Mouse (Mus musculus) c-Kit-positive CD71-negative TER-119-negative erythroid progenitor cells, embryonic 14.5 days (primary cell): ENCODE results near the gene Abca8b.
"Not testable (repeated sequence)": the region's sequence is repeated elsewhere in the genome, so short reads cannot be mapped to it uniquely, and the experiment has no call there.

Experiments used
- DNase-seq: peaks from one replicate; pipeline ENCODE4 v3.0.0-alpha.2; 2013; ENCODE audit warnings: low read depth

Abca8b gene

DNA sequence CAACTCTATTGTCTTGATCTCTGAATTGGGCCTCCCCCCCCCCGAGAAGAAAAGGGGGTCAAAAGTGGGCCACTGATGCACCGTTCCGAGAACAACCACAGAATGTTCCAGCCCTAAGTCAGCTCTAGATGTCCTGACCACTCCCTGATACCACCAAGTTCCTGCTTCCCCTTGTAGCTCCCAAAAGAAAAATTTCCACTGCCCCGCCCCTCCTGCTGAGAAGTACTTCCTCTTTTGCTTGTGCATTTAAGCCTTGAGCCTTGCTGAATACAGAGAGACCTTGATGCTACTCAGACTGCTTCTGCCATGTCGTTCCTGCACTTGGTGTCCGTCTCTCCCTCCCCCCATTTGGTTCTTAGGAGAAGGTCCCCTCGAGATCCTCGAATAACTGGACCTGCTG, 82.5 kb downstream of the Abca8b start:
- not testable (repeated sequence) for DNase-seq

DNA sequence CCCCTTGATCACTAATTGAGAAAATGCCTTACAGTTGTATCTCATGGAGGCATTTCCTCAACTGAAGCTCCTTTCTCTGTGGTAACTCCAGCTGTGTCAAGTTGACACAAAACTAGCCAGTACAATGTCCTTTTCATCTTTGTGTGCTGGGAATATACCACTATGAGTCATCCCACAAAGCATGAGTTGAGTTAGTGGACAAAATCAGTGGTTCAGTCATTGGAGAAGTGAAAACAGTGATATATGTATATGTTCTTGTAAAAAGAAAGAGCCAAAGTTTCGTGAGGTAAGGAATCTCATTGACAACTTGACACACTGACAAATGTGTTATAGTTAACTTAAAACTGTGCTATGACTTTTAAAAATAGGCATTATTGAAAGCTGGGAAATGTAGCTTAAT, 83.5 kb downstream of the Abca8b start:
- not testable (repeated sequence) for DNase-seq

DNA sequence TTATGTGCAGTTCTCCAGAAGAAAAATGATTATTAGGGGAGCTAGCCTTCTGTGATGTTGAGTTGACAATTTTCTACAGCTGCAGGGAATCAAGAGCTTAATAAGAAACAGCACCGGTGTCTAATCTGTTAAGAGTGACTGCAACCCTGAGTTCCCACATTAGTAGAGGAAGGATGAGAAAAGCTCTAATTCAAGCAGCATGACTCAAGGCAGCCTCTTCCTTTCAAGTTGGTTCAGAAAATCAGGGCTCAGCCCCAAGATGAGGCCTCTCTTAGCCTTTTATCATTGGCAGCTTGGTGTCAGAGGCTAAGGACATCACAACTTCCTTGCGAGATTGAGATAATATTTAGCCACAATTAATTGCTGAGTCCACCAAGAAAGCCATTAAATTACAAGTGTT, 85.8 kb downstream of the Abca8b start:
- DNase-seq, result no peak

DNA sequence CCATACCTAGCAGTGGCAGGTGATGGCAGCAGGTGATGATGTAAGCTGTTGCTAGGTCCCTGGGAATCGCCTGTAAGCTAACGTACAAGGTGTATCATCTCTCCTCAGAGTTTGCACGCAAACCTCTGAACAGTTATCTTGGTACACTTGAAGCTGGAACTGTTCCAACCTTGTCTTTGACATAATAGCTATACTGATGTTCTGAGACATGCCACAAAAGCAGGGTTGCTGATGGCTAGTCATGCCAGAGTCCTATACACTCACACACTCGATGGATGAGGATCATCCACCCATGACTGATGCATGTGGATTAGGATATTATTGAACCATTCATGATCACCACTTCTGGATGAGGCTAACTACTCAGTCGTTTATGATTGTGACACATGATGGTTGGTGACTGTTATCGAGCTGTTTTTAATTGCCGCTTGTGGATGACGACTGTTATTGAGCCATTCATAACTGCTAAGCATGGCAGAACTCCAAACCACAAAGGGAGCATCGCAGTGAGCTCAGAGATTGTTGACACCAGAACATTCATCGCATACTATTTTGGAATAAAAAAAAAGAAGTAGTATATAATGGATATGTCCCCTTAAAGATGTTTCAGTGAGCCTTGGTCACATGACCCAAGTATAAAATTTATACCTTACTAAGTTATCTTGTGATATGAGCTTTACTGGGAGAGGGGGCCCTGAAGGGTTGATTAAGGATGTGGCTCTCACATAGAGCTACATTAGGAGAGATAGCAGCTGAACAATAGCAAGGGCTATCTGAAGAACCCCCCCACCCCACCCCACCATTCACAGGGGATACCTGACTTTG, 87.2 kb downstream of the Abca8b start:
- DNase-seq, result no peak

DNA sequence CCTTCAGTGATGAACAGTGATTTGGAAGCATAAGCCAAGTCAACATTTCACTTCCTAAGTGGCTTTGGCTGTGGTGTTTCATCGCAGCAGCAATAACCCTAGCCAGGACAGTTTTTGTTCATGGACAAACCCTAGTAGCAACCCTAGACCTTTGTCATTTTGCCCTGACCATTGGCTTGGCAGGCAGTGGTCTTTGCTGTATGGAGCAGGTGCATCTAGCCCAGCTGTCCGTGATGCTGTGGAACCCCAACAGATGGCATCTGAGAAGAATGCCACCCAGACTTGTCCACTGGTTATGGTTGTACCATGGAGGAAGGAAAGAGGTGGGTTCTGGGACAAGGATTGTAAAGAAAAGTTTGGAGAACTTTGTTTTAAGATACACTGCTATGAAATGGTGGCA, 88.1 kb downstream of the Abca8b start:
- DNase-seq, result no peak

DNA sequence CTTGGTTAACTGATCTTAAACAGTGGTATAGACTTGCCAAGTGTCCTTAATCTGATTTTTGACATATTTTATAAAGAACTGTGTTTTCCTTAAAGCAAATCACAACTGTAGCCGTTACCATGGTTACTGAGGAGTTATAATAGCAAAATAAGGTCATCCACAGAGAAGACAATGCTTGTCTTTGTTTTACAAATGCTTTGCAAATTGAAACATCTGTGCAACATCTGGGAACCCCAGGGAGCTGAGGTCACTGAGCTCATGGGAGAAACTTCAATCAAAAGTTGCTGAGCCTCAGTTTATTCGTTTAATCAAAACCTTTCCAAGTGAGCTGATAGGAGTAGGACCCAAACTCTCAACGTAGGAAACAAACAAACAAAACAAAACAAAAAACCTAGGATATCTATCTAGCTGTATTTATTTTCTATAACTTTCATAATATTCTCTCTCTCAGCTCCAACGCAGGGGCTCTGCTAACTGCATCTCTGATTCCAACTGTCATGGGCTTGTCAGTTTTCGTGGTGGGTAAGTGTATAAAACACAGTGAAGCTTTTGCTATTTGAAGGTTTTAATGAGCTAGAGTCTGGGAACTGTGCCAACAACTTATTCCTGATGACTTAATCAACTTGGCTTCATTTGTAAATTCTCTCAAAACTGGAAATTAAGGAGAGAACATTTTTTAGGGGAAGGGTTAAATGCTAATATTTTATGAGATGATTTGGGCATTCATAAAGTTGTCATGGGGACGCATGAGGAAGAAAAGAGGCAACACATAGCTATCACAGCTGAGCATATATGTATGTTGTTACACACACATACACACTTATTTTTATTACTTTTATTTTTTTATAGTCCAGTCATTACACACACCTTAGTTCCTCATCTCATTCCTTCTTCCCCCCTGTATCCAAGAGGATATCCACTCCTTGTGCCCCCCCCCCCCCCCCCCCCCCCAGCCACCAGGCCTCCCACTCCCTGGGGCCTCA, 92.7 kb downstream of the Abca8b start:
- DNase-seq, result no peak

DNA sequence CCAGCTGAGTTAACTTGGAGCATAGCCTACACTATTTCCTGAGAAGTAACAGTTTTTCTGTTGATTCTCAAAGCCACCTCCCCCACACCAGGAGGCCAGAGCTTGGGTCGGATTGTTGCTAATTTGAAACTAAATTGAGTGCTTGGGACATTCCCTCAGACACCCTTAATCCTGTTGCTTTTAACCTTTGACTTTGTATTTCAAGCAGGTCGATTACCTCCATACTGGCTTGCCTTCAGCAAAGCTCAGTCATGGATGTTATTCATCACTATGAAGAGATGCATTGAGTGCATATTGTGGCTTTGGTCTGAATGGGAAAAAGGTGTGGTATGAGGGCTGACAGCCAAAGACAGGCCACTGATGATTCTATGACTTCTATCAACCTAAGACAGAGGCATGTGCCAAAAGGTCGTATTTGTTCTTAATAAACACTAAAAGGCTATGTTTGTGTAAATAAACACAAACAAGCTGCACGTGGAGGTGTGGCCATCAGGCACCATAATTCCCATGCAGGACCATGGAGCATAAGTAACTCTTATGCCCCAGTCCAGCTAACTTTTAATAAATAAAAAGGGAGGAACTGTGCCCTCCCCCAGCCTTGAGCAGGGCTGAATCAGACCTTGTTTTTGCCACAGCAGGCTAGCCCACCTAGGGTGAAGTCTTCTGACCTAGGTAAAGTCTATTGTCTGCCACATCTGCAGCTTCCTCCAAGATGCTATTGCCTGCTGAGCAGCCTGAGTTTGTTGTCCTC, 95.0 kb downstream of the Abca8b start:
- DNase-seq, result no peak

DNA sequence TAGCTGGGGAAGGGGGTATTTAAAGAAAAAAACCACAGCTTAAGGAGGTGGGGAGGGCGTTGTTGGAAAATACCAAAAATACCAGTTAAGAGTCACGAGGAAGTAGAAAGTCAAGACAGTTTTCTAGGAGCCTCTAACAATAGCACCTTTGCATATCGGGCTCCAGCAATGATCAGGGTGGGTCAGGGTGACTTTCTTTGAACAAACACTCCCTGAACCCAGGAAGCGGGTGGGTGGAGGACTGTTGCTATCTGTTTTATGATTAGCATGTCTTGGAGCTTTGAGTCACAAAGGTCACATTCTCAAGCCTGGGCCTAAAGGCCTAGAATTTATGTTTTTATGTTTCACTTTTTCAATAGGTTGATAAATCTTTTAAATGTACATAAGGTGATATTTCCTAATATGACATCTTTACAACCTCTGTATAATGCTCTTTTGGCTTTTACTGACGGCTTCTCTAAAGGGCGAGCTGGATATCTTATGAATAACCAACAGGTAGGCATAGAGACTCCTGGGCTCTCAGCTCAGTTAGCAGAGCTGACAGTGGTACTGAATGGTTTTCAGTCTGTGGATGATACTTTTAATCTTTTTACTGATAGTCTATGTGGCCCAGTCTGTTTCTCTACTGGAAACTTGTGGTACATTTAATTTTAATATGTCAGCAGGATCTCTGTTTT, 96.7 kb downstream of the Abca8b start:
- DNase-seq, result no peak

DNA sequence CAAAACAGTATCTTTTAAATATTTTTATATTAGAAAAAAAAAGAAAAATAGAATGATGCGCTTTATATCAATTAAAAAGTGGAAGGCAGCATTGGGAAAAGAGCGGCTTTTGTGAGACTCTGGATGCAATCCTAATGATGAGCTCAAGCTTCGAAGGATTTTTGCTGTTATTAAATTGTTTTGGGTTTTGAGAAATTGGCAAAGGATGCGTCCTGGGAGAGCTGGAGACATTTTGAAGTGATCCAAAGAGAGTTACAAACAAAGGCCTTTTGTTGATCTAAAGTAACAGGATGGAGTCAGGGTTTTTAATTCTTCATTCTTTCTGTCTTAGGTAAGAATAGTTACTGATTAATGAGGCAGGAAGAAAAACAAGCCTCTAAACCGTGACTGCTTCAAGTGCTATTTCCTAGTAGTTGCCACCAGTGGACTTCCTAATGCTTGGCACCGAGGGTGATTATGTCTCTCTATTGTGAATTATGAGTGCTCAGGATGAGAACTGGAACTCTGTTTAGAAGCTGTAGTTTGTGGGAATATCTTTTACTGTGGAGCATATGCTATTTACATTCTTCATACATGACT, 99.6 kb downstream of the Abca8b start:
- no peak for DNase-seq

DNA sequence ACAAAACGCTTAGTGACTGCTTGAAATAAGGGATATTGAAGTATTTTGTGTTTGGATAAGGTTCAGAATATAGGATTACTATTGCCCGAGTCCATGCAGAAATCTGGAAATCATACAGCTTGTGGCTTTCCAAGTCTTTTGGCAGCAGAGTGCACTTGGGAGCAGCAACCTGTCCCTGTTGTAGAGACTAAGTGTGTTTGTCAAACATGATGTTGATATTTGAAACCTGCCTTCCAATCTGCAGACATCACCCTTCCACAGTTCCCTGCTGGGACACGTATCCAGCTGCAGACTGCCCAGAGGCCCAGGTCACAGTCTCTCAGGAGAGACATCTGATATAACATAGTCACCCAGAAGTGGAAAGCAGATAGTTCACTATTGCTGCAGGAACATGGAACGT, 100.1 kb downstream of the Abca8b start:
- no peak for DNase-seq

DNA sequence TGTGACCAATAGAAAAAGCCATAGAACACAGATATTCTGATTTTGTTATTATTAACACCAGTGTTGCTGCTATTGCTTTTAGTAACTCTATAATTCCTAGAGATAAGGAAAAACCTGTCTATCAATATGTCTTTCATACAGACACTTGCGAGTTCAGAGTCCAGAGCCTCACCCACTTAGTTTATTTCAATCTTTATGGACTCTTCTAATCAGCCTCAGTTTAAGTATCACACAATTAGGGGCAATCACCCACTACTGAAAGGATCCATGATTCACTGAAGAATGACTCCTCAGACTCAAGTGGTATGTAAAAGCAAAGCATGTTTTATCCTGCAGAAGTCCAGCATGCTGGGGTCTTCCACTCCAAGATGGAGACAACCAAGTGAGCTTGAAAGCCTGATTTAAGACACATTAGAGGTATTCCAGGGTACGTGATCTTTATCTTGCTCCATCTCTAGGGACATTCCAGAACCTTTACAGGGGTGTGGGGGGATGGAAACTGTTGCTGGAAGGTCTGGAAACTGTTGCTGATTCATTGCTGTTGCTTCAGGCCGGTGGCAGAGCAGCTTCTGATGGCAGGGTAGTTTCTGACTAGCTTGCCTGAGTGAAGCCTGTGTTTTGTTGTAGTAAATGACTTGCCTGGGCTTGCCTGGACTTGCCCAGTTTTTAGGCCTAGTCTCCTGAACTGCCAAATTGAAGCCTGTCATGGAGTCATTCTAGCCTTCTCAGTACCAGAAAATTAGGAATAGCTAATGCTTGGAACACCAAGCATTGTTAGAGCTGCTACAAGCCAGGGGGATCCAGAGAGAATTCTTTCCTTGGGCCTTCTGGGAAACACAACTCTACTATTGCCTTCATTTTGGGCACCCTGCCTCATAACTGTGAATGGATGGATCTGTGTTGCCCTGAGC, 101.5 kb downstream of the Abca8b start:
- DNase-seq, result no peak

DNA sequence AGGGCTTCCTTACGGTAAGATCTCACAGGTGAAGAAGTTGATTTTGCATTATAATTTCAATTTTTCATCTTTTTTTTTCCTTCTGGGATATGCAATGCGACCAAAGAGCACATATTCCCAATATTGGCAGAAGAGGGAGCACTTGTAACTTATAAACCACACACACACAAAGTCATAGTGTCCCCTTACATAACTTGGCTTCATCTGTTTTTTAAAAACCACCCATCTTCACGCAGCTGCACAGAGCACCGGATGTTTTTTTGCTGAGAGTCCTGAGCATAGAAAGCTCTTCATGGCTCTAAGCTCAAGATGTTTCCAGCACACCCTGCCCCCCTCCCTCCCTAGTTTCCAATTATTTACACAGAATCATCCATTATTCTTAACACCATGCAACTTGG, 103.7 kb downstream of the Abca8b start:
- no peak for DNase-seq

DNA sequence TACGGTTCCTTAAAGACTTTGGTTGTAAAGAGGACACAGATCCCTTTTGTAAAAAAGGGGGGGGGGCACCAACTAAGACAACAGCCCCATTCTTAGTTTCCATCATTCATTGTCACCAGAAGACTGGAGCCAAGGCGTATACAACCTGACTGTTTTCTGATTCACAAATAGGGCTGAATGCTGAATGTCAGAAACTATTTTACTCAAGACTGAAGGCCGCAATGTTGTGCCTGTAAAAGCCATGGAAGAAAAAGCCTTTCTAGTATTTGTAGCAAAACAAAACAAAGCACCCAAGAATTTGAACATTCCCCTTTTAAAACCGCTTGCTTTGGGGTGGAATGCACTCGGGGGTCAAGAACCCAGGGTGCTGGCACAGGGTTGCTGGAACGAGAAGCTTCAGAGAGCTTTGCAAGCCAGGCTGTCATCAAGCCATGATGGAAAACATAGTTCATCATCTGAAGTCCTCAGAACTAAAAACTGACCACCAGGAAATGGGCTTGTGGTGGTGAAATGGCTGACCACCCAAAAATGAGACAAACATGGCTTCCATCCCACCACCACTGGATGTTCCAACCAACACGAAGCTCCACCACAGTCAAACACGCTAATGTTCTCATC, 104.2 kb downstream of the Abca8b start:
- DNase-seq, result no peak

DNA sequence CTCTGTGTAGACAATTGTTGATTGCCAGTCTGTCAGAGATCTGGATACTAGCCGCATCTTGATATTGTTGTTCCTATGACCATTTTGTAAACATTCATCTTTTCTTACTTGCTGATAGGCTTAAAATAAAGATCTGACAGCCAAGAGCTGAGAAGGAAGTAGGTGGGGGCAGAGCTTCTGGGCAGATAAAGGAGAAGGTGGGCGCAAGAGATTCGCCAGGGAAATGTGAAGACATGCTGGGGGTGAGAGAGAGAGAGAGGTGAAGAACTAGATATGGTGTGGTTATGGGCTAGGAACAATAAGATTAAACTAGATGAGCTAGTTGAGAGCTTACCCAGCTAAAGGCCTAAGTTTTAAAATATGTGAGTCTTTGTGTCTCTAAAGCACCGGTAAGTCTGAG, 106.0 kb downstream of the Abca8b start:
- no peak for DNase-seq

DNA sequence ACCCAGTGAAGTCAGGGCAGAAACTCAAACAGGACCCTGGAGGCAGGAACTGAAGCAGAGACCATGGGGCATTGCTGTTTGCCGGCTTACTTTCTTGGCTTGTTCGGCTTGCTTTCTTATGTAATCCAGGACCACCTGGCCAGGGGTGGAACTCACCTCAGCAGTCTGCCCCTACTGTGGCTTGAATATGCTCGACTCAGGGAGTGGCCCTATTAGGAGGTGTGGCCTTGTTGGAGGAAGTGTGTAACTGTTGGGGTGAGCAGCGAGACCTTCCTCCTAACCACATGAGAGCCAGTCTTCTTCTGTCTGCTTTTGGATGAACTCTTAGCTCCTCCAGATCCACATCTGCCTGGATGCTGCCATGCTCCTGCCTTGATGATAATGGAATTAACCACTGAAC, 108.9 kb downstream of the Abca8b start:
- no peak for DNase-seq

DNA sequence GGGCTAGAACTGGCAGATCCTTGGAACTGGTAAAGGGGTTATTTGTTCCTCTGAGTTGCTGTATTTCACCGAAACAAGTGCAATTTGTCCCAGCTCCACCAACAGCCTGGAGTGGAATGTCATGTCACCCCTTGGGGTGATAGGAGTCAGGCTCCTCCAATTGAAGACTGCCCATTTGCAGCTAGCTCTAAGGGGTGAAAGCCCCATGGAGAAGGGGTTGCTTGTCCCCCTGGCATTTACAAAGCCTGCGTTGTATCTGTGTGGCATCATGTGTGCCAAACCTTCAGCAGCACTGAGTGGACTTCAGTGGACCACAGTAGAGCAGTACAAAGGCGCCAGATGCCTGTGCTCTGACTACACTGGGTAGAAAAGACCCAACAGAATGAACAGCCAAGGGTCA, 110.1 kb downstream of the Abca8b start:
- DNase-seq, result no peak

DNA sequence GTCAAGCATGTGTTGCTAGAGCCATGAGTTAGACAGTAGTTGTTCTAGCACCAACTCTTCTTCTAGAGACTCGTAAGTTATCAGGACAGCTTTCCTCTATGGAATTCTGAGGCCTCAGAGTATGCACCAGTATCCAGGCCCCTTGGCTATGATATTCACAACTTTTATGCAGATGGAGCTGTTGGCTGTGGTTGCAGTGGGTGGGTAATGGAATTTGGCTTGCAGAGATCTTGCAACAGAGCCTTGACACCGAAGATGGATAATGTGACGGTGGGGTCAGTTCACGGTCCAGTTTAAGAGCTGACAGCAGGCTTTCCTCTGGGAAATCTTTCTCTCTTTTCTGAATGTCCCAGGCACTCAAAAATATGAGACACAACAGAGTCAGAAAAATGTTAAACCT, 110.8 kb downstream of the Abca8b start:
- DNase-seq, result no peak

DNA sequence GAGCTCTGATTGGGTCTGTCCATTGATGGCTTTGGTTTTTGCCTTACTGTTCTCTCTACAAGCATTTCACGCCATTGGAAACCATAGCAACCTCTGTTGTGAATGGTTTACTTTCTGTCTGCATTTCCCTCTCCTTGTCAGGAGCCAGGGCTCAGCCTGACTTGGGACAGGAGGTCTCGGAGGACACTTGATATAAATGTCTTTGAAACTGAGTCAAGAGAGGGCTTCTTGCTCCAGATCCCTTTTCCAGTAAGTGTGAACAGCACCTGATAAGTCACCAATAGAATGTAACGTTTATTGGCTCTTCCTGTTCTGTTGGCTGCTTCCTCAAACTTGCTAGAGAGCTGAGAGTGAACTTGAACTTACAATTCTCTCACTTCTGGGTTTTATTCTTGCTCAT, 111.5 kb downstream of the Abca8b start:
- no peak for DNase-seq
